Mouse (Mus musculus) heart, postnatal 10 days (tissue): ENCODE results near the gene Ntn1. TPM values are rescaled to one million over a fixed set of nuclear protein-coding genes. Genes with fewer than 3 reads are reported as not detected.

Experiments used
- DNase-seq, 2 experiments: peaks; one replicate each; pipeline ENCODE4 v3.0.0; 2021
- intact Hi-C: fragments of 180-260 bp; cut with DNase I; formaldehyde crosslinking; loops from one replicate; pipeline ENCODE4 v1.15.1; 2025
- total RNA-seq, 2 experiments: library from RNA; stranded (reverse); gene quantifications; 2 replicates each; pipeline ENCODE4 v1.2.3; 2021

The Ntn1 gene
- total RNA-seq, 2 experiments from 2014 or later: 72.8 to 80.5 TPM

DNA sequence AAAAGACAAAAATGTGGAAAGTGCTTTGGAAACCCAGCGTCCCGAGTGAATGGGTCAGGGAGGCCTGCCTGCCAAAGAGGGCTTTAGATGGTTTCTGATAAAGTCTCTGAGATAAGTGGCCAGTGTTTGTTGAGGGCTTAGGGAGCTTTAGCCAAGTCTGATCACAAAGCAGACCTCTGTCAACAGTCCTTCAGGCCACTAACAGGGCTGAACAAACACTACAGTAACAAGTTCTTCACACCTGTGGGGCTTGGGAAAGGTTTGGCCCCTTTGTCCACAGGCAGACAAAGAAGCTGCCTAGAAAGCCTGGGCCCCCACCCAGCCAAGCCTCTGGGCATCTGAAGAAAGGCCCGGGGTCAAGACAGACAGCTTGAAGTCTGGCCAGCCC, 114.9 kb downstream of the Ntn1 start:
- DNase-seq: no peak
- intact Hi-C loops: no loop called here

DNA sequence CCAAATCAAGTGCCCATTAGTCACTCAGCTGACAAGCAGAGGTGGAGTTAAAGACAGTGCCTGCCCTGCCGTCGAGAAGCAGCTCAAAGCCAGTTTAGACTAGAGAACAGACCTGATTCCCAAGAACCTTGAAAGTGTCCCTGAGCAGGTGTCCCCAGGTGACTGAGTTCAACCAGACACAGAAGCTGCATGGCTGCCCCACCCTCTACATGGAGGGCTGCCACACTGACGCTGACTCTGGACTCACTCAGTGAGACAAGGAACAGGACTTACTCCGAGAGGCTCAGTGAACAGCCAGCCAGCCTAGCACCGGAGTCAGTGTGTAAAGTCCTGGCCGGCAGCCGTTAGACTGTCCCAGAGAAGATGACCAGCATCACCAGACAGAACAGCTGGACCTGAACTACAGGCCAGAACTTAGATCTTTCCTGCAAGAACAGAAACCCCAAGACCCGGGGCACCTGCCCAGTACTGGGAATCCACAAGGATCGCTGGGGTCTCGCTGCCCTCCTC, 120.6 kb downstream of the Ntn1 start:
- DNase-seq: peak; percentile 22 to 36
- intact Hi-C loops: no loop called here

DNA sequence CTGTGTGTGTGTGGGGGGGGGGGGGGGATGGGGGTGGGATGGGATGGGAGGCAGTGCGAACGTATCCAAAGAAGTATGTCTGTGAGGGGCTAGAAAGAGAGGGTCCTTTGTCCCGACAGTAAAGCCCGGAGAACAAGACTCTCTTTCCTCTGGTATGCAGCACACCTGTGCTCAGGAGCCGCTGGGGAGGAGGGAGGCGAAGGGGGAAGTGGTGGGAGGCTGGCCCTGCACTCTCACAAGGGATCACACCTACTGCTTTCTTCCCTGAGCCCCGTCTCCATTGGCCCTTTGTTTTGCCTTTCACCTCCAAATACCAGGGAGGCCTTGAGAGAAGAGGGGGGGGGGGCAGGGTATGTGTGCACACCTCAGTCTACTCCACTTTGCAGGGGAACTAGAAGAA, 123.7 kb downstream of the Ntn1 start:
- no peak for DNase-seq
- intact Hi-C loops: no loop called here

GRCm38 (mm10) chr11:68274331-68274811, 126.3 kb downstream of the Ntn1 start:
- intact Hi-C loops: no loop called here
- no peak for DNase-seq

- DNase-seq: no peak
- intact Hi-C loops: no loop called here
These were observed 126.8 kb downstream of the Ntn1 start for GRCm38 (mm10) chr11:68273855-68274254.

- DNase-seq: no peak
- intact Hi-C loops: no loop called here
These were observed 129.7 kb downstream of the Ntn1 start for GRCm38 (mm10) chr11:68270730-68271467.

DNA sequence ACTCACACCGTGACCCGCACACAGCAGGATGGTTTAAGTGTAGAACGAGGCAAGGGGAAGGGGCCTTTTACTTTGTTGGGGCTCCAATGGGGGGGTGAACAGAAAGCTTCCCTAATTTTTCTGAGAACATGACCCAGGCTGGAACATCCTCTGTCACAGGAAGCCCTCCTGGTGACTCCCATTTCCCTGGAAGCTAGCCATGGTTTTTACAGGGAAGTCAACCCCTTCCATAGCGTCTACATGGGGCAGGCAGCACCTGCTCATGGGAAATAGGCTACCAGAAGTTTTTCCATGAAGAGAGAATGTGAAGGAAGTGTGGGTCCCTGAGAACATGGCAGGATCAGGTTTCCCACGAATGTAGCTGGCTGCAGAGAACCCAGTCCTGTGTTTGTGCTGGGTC, 136.3 kb downstream of the Ntn1 start:
- intact Hi-C loops: no loop called here
- peak in 1 of 2 experiments; percentile 20 for DNase-seq

DNA sequence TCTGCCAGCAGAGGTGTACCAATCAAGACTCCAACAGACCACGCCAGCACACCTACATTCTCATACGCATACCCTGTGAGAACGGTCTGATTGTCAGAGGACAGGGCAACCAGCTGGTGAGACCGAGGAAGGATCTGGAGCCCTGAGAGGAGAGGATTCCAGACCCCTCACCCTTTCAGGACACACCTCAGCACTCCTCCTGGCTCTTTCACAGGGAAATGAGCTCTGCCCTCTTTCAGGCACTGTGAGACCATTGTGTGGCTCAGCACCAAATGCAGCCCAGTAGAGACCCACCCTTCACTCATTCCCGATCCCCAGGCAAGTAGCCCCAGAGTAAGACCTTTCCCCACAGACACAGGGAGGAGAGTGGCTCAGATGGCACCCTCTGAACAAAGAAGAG, 137.5 kb downstream of the Ntn1 start:
- intact Hi-C loops: no loop called here

DNA sequence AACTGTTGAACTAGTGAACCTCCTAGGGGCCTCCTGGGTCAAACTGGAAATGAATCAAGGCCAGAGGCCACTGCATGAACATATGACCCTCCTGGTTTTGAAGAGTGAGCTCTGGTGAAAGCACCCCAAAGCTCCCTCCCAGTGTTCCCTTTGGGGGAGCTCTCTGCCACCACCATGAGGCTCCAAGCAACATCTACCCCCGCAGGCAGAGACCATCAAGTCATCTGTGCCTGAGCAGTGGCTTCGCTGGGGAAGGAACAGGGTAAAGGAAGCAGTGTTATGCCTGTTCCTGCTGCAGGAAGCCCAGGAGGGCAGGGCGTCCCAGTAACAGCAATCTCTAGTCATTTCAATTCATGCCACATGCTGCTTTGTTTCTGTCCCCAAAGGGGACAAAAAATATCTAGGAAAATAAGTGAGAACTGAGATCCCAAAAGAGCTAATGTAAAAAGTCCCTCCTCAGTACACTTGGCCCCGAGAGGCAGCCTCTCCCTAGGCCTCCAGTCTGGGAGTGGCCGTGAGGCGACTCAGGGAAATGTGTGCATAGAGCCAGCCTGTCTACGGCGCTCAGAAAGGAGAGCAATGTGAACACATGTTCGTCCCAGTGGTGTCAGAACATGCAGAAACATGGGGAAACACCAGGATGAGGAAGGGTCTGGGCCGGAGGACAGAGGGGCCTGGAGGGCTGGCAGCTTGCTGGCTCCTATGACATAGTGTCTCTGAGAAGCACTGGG, 139.3 kb downstream of the Ntn1 start:
- intact Hi-C loops: no loop called here
- DNase-seq: peak in 1 of 2 experiments; percentile 21

More for the DNA sequence above, 137.5 kb downstream of the Ntn1 start:
- DNase-seq: no peak

DNA sequence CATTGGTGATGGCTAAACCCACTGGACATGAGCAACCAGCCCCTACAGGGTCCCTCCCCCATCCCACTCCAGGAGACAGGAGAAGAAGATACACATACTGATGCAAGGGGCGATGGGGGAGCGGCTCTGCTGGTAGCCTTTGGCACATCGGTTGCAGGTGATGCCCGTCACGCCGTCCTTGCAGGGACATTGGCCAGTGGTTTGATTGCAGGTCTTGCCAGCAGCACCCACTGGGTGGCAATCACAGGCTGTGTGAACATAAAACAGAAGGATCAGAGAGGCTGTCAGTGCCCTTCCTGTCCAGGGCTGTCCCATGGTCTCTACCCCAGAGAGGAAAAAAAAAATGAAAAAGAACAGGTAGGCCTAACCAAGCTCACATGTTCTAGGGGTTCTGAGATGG, 140.2 kb downstream of the Ntn1 start:
- no peak for DNase-seq
- intact Hi-C loops: no loop called here

- no peak for DNase-seq
- intact Hi-C loops: no loop called here
These were observed 142.1 kb downstream of the Ntn1 start for GRCm38 (mm10) chr11:68258498-68258897.

- intact Hi-C loops: no loop called here
- DNase-seq: no peak
These were observed 147.1 kb downstream of the Ntn1 start for GRCm38 (mm10) chr11:68253531-68253930.

DNA sequence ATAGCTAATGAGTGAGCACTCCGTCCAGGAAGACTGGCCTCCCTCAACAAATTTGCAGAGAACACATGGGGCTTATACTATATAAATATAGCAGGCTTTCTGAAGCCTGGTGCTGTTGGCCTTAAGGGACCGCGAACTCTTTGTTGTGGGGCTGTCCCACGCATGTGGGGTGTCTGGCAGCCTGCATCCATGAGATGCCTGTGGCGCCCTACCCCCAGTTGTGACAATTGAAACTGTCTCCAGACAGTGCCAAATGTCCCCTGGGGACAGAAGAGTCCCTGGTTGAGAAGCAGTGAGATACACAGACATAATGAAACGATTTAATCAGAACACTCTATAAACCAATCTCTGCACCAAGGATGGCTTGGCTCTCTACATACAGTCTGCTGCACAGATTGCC, 150.5 kb downstream of the Ntn1 start:
- no peak for DNase-seq
- intact Hi-C loops: no loop called here

GRCm38 (mm10) chr11:68247897-68248296, 152.7 kb downstream of the Ntn1 start:
- DNase-seq: no peak
- intact Hi-C loops: no loop called here

- DNase-seq: no peak
- intact Hi-C loops: no loop called here
These were observed 155.7 kb downstream of the Ntn1 start for GRCm38 (mm10) chr11:68244992-68245261.

DNA sequence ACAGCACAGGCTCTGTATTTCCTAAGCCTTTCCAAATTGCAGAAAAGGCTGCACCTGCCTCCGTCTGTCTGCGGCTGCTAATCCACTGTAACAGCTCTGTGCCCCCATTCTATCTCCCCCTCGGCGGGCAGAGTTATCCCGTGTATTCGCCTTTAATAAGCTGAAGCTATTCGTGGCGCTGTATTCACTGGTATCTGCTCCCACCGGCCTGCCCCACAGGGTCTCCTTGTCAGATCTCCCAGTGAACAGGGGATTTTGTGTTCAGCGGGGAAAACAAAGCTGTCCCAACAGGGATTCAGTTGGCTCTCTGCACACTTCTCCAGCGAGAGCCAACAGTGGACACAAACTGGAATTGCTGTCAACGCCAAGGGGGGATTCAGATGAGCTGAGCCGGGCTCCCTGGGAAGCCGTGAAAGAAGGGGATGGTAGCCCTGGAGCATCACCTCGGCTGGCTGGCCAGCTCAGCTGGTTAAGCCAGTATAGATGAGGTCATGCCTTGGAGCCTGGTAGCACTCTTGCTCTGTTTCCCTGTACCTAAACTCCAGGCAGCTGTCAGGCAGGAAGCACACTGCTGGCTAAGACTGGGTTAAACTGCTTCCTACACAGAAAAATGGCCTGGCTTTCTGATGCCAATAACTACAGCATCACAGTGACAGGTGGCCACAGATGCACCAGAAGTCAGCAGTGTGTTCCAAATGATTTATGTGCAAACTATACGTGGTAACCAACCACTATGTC, 156.2 kb downstream of the Ntn1 start:
- peak in 1 of 2 experiments; percentile 35 for DNase-seq
- intact Hi-C loops: no loop called here

DNA sequence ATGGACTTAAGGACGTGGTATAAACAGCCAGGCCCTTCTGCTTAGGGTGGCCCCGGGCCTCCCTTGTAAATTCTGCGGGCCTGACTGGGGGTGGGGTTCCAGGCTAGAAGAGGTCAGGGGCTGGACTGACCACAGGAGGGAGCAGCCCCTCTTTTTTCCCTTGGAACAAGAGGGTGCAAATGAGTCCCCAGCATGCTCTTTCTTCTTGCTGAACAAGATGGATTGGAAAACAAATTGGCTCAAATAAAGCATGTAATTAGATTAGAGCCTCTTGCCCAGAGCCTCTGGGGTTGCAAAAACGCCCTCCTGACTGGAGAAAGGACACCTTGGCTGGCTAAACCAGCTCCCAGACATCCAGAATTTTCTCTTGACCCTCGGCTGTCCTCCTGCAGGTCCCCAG, 160.9 kb downstream of the Ntn1 start:
- no peak for DNase-seq
- intact Hi-C loops: no loop called here

- DNase-seq: no peak
- intact Hi-C loops: no loop called here
These were observed 167.1 kb downstream of the Ntn1 start for GRCm38 (mm10) chr11:68233469-68233965.

DNA sequence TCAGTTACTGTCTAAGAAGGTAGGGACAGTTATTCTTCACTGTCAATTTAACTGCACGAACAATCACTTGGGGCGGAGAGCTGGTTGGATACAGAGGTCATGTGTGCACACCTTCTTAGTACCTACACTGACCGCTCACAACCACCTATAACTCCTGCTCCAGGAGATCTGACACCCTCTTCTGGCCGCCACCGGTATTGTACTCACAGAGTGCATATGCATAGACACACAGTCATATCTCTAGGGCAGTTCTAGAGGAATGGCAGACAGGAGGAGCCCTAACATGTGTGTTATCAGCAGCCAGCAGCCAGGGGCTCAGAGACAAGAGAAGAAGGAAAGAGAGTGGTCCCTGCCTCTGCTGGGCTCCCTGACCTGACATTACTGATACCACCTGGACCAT, 169.1 kb downstream of the Ntn1 start:
- intact Hi-C loops: no loop called here

GRCm38 (mm10) chr11:68228941-68229665, 171.5 kb downstream of the Ntn1 start:
- DNase-seq: peak; percentile 29 to 41

More for the DNA sequence above, 169.1 kb downstream of the Ntn1 start:
- no peak for DNase-seq

DNA sequence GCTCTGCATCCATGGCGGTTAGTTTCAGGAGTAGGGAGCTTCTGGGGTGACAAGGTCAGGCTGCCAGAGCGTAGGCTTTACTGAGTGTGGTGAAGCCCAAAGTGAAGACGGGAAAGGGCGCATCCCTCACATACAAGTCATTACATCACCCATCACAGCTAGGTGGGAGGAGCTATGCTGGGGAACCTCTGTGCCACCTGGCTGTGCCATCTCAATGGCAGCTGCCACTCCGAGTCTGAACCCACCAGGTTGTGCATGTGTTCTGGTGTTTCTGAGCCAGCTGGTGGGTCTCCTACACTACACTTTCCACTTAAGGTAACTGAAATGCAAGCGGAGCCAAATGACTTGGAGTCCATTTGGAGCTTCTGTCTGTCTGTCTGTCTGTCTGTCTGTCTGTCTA, 172.8 kb downstream of the Ntn1 start:
- intact Hi-C loops: no loop called here
- no peak for DNase-seq

More at GRCm38 (mm10) chr11:68228941-68229665, 171.5 kb downstream of the Ntn1 start:
- intact Hi-C loops: no loop called here
